Mouse (Mus musculus) CD4-positive, CD25-positive, alpha-beta regulatory T cell, adult 2 months (primary cell): ENCODE data around the gene Igsf23.
"Not testable (repeated sequence)": the region's sequence is repeated elsewhere in the genome, so short reads cannot be mapped to it uniquely, and the experiment has no call there.

Source experiments
- DNase-seq: peaks from one replicate; pipeline ENCODE4 v3.0.0-alpha.2; 2012; ENCODE audit warnings: low read depth, low spot score

Igsf23 gene

DNA sequence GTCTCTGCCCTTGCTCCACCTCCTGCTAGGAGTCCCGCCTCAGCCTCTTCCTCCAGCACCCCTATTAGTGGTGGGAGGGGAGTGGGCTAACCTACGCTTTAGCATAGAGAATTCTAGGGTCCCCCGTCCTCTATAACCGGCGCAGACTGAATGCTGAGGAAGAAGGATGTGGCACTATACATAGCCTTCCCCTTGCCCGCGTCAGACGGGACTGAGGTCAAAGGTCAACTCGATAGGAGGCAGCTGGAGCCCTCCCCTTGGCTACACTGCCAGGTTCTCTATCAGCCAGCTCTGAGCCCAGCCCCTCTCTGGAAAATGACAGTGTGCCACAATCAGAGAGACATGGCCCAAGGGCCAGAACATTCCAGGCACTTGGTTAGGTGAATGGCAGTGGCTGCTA, at the start of gene Igsf23:
TSS of gene Igsf23 (minus strand) at position 168 of the 400 bp plus-strand sequence.
- peak; percentile 62 for DNase-seq

DNA sequence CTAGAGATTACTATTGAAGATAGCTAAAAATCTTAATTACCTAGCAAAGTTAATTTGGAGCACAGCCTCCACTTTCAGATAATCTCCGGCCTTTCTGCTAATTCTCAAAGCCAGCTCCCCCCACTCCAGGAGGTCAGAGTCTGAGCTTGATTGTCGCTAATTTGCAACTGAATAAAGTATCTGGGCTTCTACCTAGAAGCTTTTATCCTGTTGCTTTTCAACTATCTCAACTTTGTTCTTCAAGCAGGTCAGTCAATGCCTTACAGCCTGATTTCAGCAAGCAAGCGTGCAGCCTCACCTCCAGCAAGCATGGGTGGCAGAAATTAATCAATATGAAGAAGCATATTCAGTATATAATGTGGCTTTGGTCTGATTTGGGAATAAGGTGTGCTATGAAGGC, 46.2 kb upstream of the Igsf23 start:
- not testable (repeated sequence) for DNase-seq

DNA sequence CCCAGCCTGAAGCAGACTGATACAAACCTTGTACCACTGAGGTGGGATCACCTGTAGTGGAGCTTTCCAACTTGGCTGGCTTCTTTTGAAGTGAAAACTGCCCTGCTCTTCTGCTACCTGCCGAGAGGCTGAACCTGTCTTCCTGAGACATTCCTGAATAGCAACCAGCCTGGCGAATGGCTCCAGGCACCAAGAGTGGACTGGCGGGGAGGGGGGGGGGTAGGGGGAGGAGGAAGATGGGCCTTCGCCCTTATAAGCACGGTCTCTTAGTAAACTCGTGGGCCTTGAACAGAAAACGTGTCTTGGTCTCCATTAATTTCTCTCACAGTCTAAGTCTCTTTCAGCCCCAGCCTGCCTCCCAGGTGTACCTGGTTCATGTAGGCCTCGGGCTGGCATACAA, 40.6 kb upstream of the Igsf23 start, which contains the start of gene Nlrp9b:
TSS of gene Nlrp9b (plus strand) at position 301 of the 400 bp plus-strand sequence.
- not testable (repeated sequence) for DNase-seq

DNA sequence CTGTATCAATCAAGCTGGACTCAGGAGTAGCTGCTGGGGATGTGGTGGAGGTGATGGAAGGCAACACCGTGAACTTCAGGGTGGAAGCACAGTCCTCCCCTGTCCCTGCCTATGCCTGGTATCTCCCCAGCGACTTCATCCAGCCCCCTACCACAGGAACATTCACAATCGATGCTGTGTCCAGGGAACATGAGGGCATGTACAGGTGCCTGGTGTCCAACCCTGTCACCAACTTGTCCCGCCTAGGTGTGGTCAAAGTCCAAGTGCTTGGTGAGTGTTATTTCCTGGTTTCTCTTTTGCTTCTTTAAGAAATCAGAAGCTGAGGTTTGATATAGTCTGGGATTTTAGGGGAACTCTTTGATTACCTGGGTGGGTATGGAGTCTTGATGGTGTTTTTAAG, 21.0 kb upstream of the Igsf23 start:
- no peak for DNase-seq

DNA sequence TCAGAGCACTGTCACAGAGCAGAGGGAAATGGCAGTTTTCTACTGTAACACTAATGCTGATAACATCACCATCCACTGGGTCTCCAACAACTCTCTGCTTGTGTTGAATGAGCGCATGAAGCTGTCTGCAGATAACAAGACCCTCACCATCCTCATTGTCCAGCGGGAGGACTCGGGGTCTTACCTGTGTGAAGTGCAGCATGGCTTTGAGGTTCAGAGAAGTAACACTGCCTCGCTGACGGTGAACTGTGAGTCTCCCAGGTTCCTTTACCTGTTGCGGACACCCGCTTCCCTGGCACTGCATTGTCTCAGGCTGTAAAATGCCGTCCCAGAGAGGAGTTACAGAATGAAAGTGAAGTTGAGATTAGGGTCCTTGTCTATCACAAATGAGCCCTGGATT, 19.6 kb upstream of the Igsf23 start:
- no peak for DNase-seq

DNA sequence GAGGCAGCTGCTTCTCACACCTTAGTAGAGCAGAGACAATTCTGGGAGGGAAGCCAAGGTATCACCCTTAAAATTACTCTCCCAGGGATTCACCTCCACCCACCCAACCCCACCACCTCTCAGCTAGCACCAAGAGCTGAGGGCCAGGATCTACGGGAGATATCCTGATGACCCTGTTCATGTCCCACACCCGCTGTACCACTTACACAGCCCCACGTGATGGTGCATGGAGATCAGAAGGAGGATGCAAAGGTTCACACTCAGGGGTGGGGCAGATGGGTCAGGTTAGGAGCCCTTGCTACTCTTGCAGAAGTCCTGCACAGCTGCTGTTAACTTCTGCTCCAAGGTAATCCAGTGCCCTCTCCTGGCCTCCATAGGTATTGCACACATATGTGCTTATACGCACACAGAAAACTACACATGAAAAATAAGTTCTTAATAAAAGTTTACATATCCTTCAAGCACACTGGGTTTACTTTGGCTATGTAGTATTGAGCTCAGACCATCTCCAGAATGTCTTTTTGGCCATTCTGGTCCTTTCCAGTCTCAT, 19.1 kb upstream of the Igsf23 start:
- no peak for DNase-seq

DNA sequence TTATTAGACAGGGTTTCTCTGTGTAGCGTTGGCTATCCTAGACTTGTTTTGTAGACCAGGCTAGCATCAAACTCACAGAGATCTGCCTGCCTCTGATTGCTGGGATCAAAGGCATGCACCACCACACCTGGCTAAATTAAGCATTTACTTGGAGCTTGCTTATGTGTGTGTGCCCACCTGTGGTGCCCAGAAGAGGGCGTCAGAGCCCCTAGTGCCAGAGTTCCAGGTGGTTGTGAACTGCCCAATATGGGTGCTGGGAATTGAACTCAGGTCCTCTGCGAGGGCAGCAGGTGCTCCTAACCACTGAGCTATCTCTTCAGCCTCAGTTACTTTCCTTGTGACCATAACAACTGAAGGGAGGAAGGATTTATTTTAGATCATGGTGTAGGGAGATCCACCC, 18.6 kb upstream of the Igsf23 start:
- DNase-seq, result no peak

DNA sequence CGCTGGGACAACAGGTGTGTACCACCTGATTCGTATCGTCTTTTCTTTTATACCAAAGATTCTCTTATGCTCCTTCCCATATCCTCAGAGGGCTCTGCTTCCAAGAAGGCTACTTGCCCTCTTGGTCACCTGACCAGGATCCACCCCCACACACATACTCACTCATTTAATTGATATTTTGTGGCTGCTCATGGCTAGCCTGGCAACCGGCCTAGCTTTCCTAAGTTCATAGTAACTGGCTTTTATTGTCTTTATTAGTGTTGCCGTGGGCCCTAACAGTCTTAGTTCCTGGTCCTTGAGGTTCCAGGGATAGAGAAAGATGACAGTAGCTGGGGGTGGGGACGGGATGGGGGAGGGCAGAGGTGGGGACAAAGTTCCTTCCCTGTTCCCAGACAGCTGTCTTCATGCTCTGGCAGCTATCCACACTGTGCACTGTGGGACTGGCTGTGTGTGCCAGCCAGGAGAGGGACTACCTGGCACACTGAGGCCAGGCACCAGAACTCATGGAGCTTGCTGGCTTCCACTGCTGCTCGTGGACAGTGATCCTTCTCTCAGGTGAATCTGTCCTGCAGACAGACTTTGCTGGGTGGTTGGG, 14.5 kb upstream of the Igsf23 start, which contains the start of gene Ceacam20:
TSS of gene Ceacam20 (plus strand) at position 428 of the 595 bp plus-strand sequence.
- DNase-seq, result no peak

DNA sequence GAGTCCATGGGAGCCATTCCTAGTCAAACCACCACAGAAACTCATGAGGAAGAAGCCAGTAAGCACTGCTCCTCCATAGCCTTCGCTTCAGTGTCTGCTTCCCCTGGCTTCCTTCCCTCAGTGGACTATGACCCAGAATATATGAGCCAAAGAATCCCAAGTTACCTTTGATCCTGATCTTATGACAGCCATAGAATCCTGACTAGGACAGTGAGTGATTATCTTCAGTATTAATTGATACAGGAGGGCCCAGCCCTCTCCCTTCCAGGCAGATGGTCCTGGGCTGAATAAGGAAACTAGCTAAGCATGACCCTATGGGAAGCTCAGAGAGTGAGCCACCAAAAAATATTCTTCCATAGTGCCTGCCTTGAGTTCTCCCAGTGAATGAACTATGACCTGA, 11.9 kb upstream of the Igsf23 start:
- no peak for DNase-seq

DNA sequence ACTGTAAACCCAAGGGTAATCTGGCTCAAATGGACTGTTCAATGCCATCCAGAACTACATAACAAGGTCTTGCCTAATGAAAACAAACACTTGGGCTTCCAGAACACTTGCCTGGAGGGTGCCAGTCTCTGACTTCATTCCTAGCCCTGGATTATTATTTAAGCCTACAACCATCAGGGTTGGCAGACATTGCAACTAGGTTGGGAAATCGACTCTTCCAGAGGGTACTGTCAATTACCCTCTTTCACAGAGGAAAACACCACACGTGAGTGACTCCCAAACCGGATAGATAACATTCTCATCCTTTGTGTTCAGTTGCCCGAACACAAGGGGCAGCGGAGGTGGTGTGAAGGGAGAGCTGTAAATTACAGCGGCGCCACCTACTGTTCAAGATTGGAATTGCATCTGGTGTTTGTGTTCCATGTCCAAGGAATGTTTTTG, 5.8 kb upstream of the Igsf23 start:
- DNase-seq, result peak; percentile 92

DNA sequence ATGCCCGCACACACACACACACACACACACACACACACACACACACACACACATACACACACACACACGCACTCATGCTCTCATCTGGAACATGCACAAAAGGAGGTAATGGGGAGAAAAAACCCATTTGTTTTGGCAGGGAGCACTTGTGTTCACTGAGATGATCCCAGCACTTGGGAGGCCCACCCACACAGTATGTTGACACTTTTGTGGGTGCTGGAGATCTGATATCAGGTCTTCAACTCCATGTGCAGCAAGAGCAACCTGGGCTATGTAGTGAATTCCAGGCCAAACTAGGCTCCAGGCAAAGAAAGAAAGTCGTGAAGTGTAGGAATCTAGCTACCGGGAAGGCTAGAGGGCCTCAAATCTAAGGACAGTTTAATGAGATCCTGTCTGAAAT, 5.3 kb upstream of the Igsf23 start:
- no peak for DNase-seq

DNA sequence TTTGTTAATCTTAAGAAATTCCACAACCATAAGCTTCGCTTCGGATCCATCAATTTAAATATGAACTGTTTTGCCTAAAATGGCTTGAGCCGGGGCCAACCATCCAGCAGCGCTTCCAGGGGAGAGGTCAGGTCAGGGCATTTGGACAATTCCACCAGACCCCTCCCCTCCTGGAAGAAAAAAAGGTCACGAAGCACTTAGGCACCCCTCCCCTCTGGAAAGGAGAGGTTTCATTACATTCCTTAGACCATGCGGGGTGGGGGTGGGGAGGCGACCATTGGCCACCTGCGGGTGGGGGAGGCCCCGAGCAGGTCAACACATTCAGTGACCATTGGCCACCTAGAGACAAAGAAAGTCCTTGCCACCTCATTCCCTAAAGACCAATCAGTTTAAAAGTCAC, 2.5 kb upstream of the Igsf23 start:
- no peak for DNase-seq

DNA sequence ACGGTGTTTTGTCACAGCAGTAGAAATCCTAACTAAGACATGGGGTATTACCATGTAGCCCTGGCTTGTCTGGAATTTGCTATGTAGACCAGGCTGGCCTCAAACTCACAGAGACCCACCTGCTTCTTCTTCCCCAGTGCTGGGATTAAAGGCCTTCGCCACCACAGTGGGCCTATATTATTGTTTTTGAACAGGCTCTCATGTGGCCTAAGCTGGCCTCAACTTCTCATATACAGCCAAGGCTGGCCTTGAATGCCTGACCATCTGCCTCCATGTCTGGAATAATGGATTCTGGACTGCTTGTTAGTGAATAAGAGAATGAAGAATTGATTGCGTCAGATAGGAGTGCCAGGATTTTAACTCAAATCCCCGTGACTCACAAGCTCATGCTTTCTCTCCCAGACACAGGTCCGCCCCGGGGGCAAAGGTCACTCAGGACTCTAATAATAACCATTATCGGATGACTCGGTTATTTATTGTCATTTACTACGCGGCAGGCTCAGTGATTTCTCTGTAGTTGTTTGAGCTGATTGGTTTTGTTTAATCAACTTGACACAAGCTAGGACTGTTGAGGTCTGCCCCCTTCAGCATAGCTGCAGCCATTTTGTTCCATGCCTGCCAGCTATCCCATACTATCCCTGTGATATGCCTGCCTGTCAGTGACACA, 1.9 kb upstream of the Igsf23 start:
- DNase-seq, result no peak

DNA sequence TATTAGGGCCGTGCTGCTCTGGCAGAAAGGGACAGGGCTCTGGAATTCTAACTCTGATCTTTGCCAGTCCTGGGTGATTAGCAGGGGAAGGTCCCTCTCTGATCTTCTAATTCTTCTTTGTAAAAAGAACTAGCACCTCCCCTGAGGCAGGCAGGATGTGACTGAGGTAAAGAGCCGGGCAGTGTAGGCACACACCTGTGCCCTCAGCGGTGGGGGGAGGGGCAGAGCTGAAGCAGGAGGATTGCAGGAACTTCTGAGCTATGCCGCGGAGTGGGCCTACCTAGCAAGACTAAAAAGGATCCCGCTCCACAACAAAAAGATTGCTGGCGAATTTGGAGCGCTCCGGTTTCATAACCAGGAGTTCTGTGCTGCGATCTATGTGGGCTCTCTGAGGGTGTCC, 560 bp downstream of the Igsf23 start:
- peak; percentile 84 for DNase-seq

DNA sequence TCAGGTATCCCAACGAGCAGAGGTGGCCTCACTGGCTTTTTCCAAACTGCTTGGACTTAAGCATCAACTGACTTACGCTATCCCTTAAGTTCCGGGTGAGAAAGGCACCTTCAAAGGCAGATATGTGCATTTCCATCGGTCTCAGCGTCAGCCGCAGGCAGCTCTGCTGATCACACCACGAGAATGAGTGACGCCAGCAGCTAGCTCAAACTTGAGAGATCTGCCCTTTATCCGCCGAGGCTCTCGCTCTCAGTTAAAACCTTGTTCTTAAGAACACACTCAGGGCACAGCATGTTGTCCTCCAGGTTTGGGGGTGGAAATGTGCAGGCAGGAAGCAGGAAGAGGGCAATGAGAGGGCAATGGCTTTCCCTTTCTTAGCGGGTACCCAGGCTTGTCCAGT, 1.6 kb downstream of the Igsf23 start:
- peak; percentile 82 for DNase-seq

DNA sequence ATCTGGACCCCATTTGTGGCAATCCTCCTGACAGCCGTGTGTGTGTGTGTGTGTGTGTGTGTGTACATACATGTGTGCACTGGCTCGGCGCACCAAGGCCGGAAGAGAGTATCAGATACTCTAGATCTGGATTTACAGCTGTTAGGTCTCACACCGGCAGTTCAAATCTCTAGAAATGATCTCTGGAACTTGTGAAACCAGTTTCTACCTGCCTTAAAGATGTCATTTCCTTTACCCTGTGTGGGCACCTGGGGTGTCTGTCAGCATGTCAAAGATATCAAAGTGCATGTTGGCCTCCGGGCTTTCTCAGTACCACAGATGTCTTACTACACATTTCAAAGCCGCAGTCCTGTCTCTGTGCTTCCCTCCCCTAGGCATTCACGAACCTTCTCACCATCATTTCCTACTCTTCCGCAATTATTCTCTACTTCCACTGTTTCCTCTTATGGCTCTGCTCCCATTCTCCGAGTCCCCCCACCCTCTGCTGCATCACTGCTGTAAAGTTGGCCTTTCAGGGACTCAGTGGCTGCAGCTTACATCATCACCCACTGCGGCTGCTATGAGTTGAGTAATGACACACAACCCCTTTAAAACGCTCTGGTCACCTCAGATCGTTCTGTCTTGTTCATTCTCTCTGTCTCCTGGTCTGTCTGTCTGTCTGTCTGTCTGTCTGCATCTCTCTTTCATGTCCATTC, 4.6 kb downstream of the Igsf23 start:
- peak; percentile 86 for DNase-seq

DNA sequence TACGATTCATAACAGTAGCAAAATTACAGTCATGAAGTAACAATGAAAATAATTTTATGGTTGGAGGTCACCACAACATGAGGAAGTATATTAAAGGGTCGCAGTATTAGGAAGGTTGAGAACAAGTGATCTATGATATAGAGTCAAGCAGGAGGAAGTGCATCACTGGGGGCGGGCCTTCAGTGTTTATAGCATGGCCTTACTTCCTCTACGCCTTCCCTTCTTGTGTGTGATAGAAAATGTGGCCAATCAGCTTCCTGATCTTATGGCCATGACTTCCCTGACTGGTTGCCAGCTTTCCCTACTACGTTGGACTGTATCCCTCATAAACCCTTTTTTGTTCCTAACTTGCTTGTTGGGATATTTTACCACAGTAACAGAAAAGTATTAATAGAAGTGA, 5.4 kb downstream of the Igsf23 start:
- peak; percentile 73 for DNase-seq

DNA sequence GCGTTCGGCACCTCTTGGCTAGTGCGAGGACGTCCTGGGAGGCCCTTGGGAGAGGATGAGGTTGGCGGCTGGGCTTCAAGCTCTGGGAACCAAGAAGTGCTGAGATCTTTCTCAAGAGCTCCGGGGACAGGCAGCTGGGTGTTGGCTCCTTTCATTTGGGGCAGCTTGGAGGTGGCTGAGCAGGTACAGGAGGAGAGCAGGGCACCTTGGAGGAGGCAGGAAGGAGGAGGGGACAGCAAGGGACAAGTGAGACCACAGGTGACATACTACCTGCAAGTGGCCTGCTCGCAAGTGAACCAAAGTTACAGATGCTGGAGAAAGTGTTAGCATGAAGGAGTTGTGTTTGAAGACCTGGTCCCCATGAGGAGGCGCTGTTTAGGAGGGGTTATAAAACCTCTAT, 5.8 kb downstream of the Igsf23 start:
- no peak for DNase-seq

DNA sequence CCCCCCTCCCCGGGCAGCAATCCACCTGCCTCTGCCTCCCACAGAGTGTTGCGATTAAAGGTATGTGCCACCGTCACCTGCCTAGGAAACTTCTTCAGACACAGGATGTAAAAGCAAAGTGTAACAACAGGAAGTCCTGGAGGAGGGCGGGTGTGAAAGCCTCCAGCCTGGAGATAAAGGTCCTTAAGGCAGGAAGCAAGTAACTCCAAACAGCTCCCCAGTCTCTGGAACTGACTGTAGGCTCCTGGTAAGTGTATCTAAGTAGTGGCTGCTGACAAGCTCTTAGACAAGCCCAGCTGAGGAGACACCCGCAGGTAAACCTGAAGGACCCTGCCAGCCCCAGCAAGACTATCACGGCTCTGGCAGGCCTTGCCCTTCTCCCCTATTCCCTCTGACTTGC, 10.3 kb downstream of the Igsf23 start:
- DNase-seq, result peak; percentile 82

DNA sequence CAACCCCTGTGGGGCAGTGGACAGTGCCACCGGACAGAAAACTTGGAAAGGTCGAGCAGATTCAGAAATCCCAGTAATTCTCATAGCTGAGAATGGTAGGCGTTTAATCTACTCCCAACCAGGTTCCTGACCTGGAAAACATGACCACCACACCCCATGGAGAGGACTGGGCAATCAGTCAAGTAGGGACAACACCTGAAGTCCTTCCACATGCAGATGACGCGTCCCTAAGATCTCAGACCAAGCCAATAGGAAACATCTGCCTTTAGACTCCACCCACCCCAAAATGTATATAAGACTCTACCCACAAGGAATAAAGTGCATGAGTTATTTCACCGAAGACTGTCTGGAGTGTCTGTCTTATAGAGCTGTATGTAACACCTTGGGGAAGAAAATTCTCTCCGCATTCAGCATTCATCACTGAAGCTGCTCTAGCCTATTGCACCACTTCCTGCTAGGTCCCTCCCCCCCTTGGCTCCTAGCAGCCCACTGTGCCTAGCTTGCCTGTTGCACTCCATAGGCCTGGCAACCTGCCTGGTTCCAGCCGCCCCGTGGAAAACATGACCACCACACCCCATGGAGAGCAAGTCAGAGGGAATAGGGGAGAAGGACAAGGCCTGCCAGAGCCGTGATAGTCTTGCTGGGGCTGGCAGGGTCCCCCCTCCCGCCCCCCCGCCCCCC, 10.9 kb downstream of the Igsf23 start:
- peak; percentile 78 for DNase-seq

DNA sequence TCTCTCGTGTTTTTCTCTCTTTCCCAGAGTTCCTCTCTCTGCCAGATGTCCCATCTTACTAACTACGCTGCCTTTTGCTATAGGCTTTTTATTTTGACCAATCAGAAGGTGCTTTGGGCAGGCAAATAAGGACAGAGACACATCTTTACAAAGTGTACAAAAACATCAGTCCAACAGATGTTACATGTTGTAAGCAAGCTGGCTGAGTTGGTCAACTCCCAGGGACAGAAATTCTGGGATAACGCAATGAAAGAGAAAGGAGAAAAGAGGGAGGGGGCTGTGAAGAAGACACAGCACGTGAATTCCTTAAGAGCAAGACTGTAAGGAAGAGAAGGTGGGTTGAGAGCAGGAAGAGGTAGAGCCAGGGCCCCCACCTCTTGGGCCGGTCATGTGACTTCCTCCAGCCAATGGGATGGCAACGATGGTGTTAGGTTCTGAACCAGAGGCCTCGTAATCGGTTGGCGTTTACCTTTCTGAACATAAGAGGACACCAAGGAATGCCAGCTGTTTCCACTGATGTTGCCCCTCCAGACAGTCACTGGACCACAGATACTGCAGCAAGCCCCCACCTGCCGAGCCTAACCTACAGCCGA, 13.2 kb downstream of the Igsf23 start:
- DNase-seq, result peak; percentile 51

DNA sequence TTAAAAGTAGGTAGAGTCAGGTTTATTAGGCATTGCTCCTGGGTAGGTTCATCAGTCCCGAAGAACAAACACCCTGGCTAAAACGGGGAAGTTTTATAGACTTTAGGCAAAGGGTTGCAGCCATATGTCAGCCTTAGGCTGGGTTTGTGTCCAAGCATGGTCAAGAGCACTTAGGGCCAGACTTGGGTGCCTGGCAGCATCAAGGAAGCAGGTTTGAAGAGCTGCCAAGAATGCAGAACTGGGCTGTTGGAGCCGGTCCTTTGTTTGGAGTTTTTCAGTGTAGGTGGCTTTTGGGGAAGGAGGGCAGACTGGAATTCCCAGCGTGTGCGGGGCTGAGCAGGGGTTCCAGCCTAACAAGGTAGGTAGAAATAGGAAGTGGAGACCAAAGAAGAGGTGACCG, 14.6 kb downstream of the Igsf23 start:
- no peak for DNase-seq
